Mouse (Mus musculus): Measurements from ENCODE around the gene Naif1.

GRCm38 (mm10) chr2:32418430-32419151 is 31.7 kb upstream of the Naif1 start:
- TF ChIP-seq CTCF (IDR thresholded peaks at IDR 0.05; ENCODE audit: extremely low read depth, insufficient read length, insufficient replicate concordance, low read depth, low read length) (no peak), POLR2A (IDR thresholded peaks at IDR 0.05; ENCODE audit: low read depth, low read length) (no peak)

Data from small intestine, adult 2 months (tissue).